In genomic region chr9:76179221-76179620, GRCm38 (mm10) we compare ENCODE assay signal across 36 mouse cellular contexts. TPM values are rescaled to one million over a fixed set of nuclear protein-coding genes. Genes with fewer than 3 reads are reported as not detected.
"Had no signal": no experiment of that assay in that cellular context is flagged by ENCODE, and none has a peak within 500 bp of the region (broad histone marks: within the 10 kb centered on the region; RNA-seq: fewer than 3 reads in every experiment).

No protein-coding gene starts in this region.

- H3K4me1 ChIP-seq: limb, embryonic 12.5 days; limb, embryonic 13.5 days; limb, embryonic 15.5 days; liver, embryonic 12.5 days; liver, embryonic 13.5 days; liver, embryonic 15.5 days; lung, embryonic 15.5 days; megakaryocyte, embryonic 14.5 days; midbrain, embryonic 10.5 days; midbrain, embryonic 12.5 days; midbrain, embryonic 13.5 days; midbrain, embryonic 15.5 days had no signal

- DNase-seq: left cerebral cortex, postnatal 4 days; liver; liver, embryonic 13.5 days; liver, postnatal 0 days; lung, adult 18-20 months; lung, adult 2 months; lung, embryonic 14.5 days; lung, postnatal 10 days; lung, postnatal 14 days; lung, postnatal 36 days; lung, postnatal 4 days; midbrain, embryonic 14.5 days had no signal

- H3K4me2 ChIP-seq: limb, embryonic 12.5 days; limb, embryonic 13.5 days; limb, embryonic 15.5 days; liver, embryonic 11.5 days; liver, embryonic 12.5 days; liver, embryonic 13.5 days; liver, embryonic 15.5 days; lung, embryonic 14.5 days; lung, embryonic 15.5 days; midbrain, embryonic 11.5 days; midbrain, embryonic 12.5 days; midbrain, embryonic 13.5 days; midbrain, embryonic 15.5 days had no signal

- H3K9me3 ChIP-seq: limb, embryonic 12.5 days; limb, embryonic 13.5 days; limb, embryonic 15.5 days; liver, embryonic 12.5 days; liver, embryonic 13.5 days; liver, embryonic 15.5 days; lung, embryonic 15.5 days; midbrain, embryonic 10.5 days; midbrain, embryonic 12.5 days; midbrain, embryonic 13.5 days; midbrain, embryonic 15.5 days had no signal

- H3K27ac ChIP-seq: left cerebral cortex, adult 2 months; limb, embryonic 12.5 days; limb, embryonic 13.5 days; limb, embryonic 15.5 days; liver, embryonic 12.5 days; liver, embryonic 13.5 days; liver, embryonic 14.5 days; liver, embryonic 15.5 days; lung, embryonic 15.5 days; macrophage; midbrain, embryonic 10.5 days; midbrain, embryonic 12.5 days; midbrain, embryonic 13.5 days; midbrain, embryonic 15.5 days had no signal

- H3K9ac ChIP-seq: limb, embryonic 12.5 days; limb, embryonic 13.5 days; limb, embryonic 15.5 days; liver, embryonic 12.5 days; liver, embryonic 13.5 days; liver, embryonic 14.5 days; liver, embryonic 15.5 days; liver, postnatal 0 days; lung, embryonic 14.5 days; lung, embryonic 15.5 days; midbrain, embryonic 12.5 days; midbrain, embryonic 13.5 days; midbrain, embryonic 15.5 days had no signal

- H3K27me3 ChIP-seq: limb, embryonic 12.5 days; limb, embryonic 13.5 days; limb, embryonic 15.5 days; liver, embryonic 12.5 days; liver, embryonic 13.5 days; liver, embryonic 15.5 days; lung, embryonic 15.5 days; megakaryocyte, embryonic 14.5 days; midbrain, embryonic 12.5 days; midbrain, embryonic 13.5 days; midbrain, embryonic 15.5 days had no signal

- H3K4me3 ChIP-seq: left cerebral cortex, adult 2 months; limb, embryonic 12.5 days; limb, embryonic 13.5 days; limb, embryonic 15.5 days; liver, embryonic 12.5 days; liver, embryonic 13.5 days; liver, embryonic 15.5 days; lung, embryonic 15.5 days; megakaryocyte, embryonic 14.5 days; midbrain, embryonic 10.5 days; midbrain, embryonic 12.5 days; midbrain, embryonic 13.5 days; midbrain, embryonic 15.5 days; myocyte had no signal

- ATAC-seq: liver, embryonic 12.5 days; liver, postnatal 0 days; lung, postnatal 0 days; midbrain, embryonic 13.5 days; midbrain, embryonic 15.5 days; midbrain, embryonic 16.5 days had no signal

- H3K36me3 ChIP-seq: limb, embryonic 12.5 days; limb, embryonic 13.5 days; limb, embryonic 15.5 days; liver, embryonic 12.5 days; liver, embryonic 13.5 days; liver, embryonic 15.5 days; lung, embryonic 15.5 days; midbrain, embryonic 10.5 days; midbrain, embryonic 12.5 days; midbrain, embryonic 13.5 days; midbrain, embryonic 15.5 days had no signal

RNA-seq across cellular contexts. Expression of gene Gfral, which starts 34.2 kb away (rescaled TPM):
- polyA plus RNA-seq: limb, embryonic 11.5 days; limb, embryonic 12.5 days; limb, embryonic 13.5 days; limb, embryonic 15.5 days; liver, adult 2 months; liver, embryonic 11.5 days; liver, embryonic 12.5 days; liver, embryonic 13.5 days; liver, embryonic 14.5 days; liver, embryonic 15.5 days; liver, embryonic 16.5 days; liver, postnatal 0 days; lung, adult 2 months; lung, embryonic 14.5 days; lung, embryonic 15.5 days; lung, embryonic 16.5 days; lung, postnatal 0 days; macrophage; midbrain, embryonic 10.5 days; midbrain, embryonic 11.5 days; midbrain, embryonic 12.5 days; midbrain, embryonic 13.5 days; midbrain, embryonic 14.5 days; midbrain, embryonic 15.5 days; midbrain, embryonic 16.5 days; neural tube, embryonic 11.5 days had no signal
